Comparison of ENCODE assay signal across 9 mouse cellular contexts in genomic region chr11:101562391-101562790, GRCm38 (mm10). TPM values are rescaled to one million over a fixed set of nuclear protein-coding genes. Genes with fewer than 3 reads are reported as not detected.
DNase-seq lines count a peak whose midpoint lies in the region; ATAC-seq and TF ChIP-seq lines count a peak whose summit lies in the region.
"Had no signal": no experiment of that assay in that cellular context is flagged by ENCODE, and none has a peak within 500 bp of the region (broad histone marks: within the 10 kb centered on the region; RNA-seq: fewer than 3 reads in every experiment).

No protein-coding gene starts in this region.

- no peaks in the 10 kb centered on the region for H3K4me1 ChIP-seq in midbrain, embryonic 14.5 days (ENCODE audit: control insufficient read depth, insufficient read depth, low read length)
- no peaks in the 10 kb centered on the region for H3K4me1 ChIP-seq in midbrain, embryonic 16.5 days (ENCODE audit: control insufficient read depth, insufficient read depth, low read length)
- no peaks in the 10 kb centered on the region; the same call in 1 of the 2 replicates for H3K4me1 ChIP-seq in lung, adult 2 months (ENCODE audit: control insufficient read depth, insufficient read depth, low read length)

- no peak for ATAC-seq in midbrain, embryonic 14.5 days (ENCODE audit: low FRiP score, low TSS enrichment)
- no peak for ATAC-seq in midbrain, embryonic 16.5 days
- ATAC-seq in inflammation-experienced regulatory T-cells, adult 6 months: peak; percentile 71

- H3K36me3 ChIP-seq in midbrain, embryonic 14.5 days (ENCODE audit: control insufficient read depth, insufficient read depth, low read length): peaks cover 91% of the 10 kb centered on the region
- H3K36me3 ChIP-seq in midbrain, embryonic 16.5 days (ENCODE audit: control insufficient read depth, insufficient read depth, low read length): peaks cover 40% of the 10 kb centered on the region

- no peaks in the 10 kb centered on the region for H3K27me3 ChIP-seq in midbrain, embryonic 14.5 days (ENCODE audit: control insufficient read depth, insufficient read depth, low read length)
- no peaks in the 10 kb centered on the region for H3K27me3 ChIP-seq in midbrain, embryonic 16.5 days (ENCODE audit: control insufficient read depth, insufficient read depth, low read depth, low read length)

- DNase-seq in adrenal gland, adult 2 months: peak; percentile 35
- no peak for DNase-seq in adrenal gland, adult 8-10 months
- peak; percentile 78 for DNase-seq in midbrain, embryonic 14.5 days
- peak; percentile 69 to 76 for DNase-seq in cerebellum, postnatal 10 days
- peak; percentile 23 for DNase-seq in lung, adult 2 months
- peak; percentile 41 for DNase-seq in spleen, adult 12 weeks (ENCODE audit: low spot score)

- H3K4me3 ChIP-seq in midbrain, embryonic 14.5 days (replicated peaks; ENCODE audit: low read depth, low read length): no peak overlapping the region
- no peak overlapping the region for H3K4me3 ChIP-seq in midbrain, embryonic 16.5 days (ENCODE audit: low read depth, low read length)
- H3K4me3 ChIP-seq in lung, adult 2 months (replicated peaks; ENCODE audit: extremely low read depth, low read depth, low read length): no peak overlapping the region

- no peak overlapping the region for H3K9ac ChIP-seq in midbrain, embryonic 14.5 days (replicated peaks; ENCODE audit: low read length)
- no peak overlapping the region for H3K9ac ChIP-seq in midbrain, embryonic 16.5 days (ENCODE audit: low read depth, low read length)

- peak; percentile 65 for TF ChIP-seq CTCF in lung, adult 2 months (IDR thresholded peaks at IDR 0.05; ENCODE audit: insufficient read depth, low read length)

- no peak overlapping the region for H3K4me2 ChIP-seq in midbrain, embryonic 14.5 days (ENCODE audit: low read length)
- H3K4me2 ChIP-seq in midbrain, embryonic 16.5 days (ENCODE audit: low read length): no peak overlapping the region

- TF ChIP-seq POLR2A in lung, adult 2 months (IDR thresholded peaks at IDR 0.05; ENCODE audit: borderline replicate concordance, extremely low read depth, low read depth, low read length): no peak

- no peak overlapping the region for H3K27ac ChIP-seq in midbrain, embryonic 14.5 days (replicated peaks; ENCODE audit: low read depth, low read length)
- H3K27ac ChIP-seq in midbrain, embryonic 16.5 days (ENCODE audit: low read length): no peak overlapping the region

- WGBS in midbrain, embryonic 14.5 days: 36% methylated on average over 5 of the region's 5 CpGs
- WGBS in midbrain, embryonic 16.5 days: 41% methylated on average over 5 of the region's 5 CpGs
- 27% methylated on average over 5 of the region's 5 CpGs for WGBS in lung, adult 2 months

- H3K9me3 ChIP-seq in midbrain, embryonic 14.5 days (ENCODE audit: control insufficient read depth, low read length): no peaks in the 10 kb centered on the region
- no peaks in the 10 kb centered on the region for H3K9me3 ChIP-seq in midbrain, embryonic 16.5 days (replicated peaks; ENCODE audit: control insufficient read depth, low read length, poor library complexity, severe bottlenecking)

RNA-seq across cellular contexts. Expression of gene Nbr1, which starts 10.4 kb away (rescaled TPM):
- total RNA-seq in adrenal gland, adult 2 months (2021): 100 to 1,000 TPM; 130 to 134 TPM
- polyA plus RNA-seq in adrenal gland, adult 2 months (2012; rRNA removed): 121 and 141 TPM in 2 replicates
- 100 to 1,000 TPM; 127 to 165 (median 149) TPM for total RNA-seq in adrenal gland, adult 8-10 months (2022)
- polyA plus RNA-seq in midbrain, embryonic 14.5 days (2014; fragmentation: Nextera tagmentation; extraction: Ambion mirVana): 69.2 and 101 TPM in 2 replicates
- 98.4 and 108 TPM in 2 replicates for polyA plus RNA-seq in midbrain, embryonic 16.5 days (2015; fragmentation: Nextera tagmentation; extraction: Ambion mirVana)
- 10 to 100 TPM; 53.2 to 76.6 (median 56.5) TPM for polyA plus RNA-seq in inflammation-experienced regulatory T-cells, adult 6 months (2017; shearing (Covaris generic))
- 100 and 116 TPM in 2 replicates for polyA plus RNA-seq in lung, adult 2 months (2012; rRNA removed)

RNA-seq across cellular contexts. Expression of gene Brca1, which starts 10.6 kb away (rescaled TPM):
- 1 to 10 TPM in 1 of 2 experiments, under 1 TPM in 1; 0.84 to 1.3 TPM for total RNA-seq in adrenal gland, adult 2 months (2021)
- polyA plus RNA-seq in adrenal gland, adult 2 months (2012; rRNA removed): 0.11 and 0.20 TPM in 2 replicates
- 1 to 10 TPM; 1.0 to 3.0 (median 1.3) TPM for total RNA-seq in adrenal gland, adult 8-10 months (2022)
- 1.6 and 4.1 TPM in 2 replicates for polyA plus RNA-seq in midbrain, embryonic 14.5 days (2014; fragmentation: Nextera tagmentation; extraction: Ambion mirVana)
- polyA plus RNA-seq in midbrain, embryonic 16.5 days (2015; fragmentation: Nextera tagmentation; extraction: Ambion mirVana): 1.9 TPM in 2 replicates
- polyA plus RNA-seq in inflammation-experienced regulatory T-cells, adult 6 months (2017; shearing (Covaris generic)): 10 to 100 TPM in 1 of 3 experiments, 1 to 10 TPM in 2; 2.8 to 13.3 (median 3.8) TPM
- polyA plus RNA-seq in lung, adult 2 months (2012; rRNA removed): 0.25 and 0.28 TPM in 2 replicates

RNA-seq across cellular contexts. Expression of gene Tmem106a, which starts 19.7 kb away (rescaled TPM):
- total RNA-seq in adrenal gland, adult 2 months (2021): 10 to 100 TPM; 14.4 to 17.0 TPM
- 25.1 and 28.6 TPM in 2 replicates for polyA plus RNA-seq in adrenal gland, adult 2 months (2012; rRNA removed)
- 10 to 100 TPM; 12.6 to 23.8 (median 18.7) TPM for total RNA-seq in adrenal gland, adult 8-10 months (2022)
- polyA plus RNA-seq in midbrain, embryonic 14.5 days (2014; fragmentation: Nextera tagmentation; extraction: Ambion mirVana): 1.2 and 3.5 TPM in 2 replicates
- 2.2 and 3.2 TPM in 2 replicates for polyA plus RNA-seq in midbrain, embryonic 16.5 days (2015; fragmentation: Nextera tagmentation; extraction: Ambion mirVana)
- 10 to 100 TPM; 15.6 to 19.0 (median 16.8) TPM for polyA plus RNA-seq in inflammation-experienced regulatory T-cells, adult 6 months (2017; shearing (Covaris generic))
- 32.1 and 41.1 TPM in 2 replicates for polyA plus RNA-seq in lung, adult 2 months (2012; rRNA removed)

RNA-seq across cellular contexts. Expression of gene Gm11634, which starts 36.7 kb away (rescaled TPM):
- total RNA-seq in adrenal gland, adult 2 months (2021): not detected
- polyA plus RNA-seq in adrenal gland, adult 2 months (2012; rRNA removed): not detected in 2 replicates
- total RNA-seq in adrenal gland, adult 8-10 months (2022): not detected
- not detected in 2 replicates for polyA plus RNA-seq in midbrain, embryonic 14.5 days (2014; fragmentation: Nextera tagmentation; extraction: Ambion mirVana)
- not detected in 2 replicates for polyA plus RNA-seq in midbrain, embryonic 16.5 days (2015; fragmentation: Nextera tagmentation; extraction: Ambion mirVana)
- polyA plus RNA-seq in inflammation-experienced regulatory T-cells, adult 6 months (2017; shearing (Covaris generic)): under 1 TPM in 2 of 3 experiments, not detected in 1; 0.49 to 0.62 TPM
- polyA plus RNA-seq in lung, adult 2 months (2012; rRNA removed): not detected in 2 replicates
- polyA plus RNA-seq: large intestine, adult 2 months had no signal
